Mouse (Mus musculus): ENCODE measurements at regions not wholly inside any gene's neighbourhood (a gene's known extent, or its start where the extent isn't known, plus 50 kb on each side); places are given as distances from the start of the nearest gene placed in this dataset.

DNA sequence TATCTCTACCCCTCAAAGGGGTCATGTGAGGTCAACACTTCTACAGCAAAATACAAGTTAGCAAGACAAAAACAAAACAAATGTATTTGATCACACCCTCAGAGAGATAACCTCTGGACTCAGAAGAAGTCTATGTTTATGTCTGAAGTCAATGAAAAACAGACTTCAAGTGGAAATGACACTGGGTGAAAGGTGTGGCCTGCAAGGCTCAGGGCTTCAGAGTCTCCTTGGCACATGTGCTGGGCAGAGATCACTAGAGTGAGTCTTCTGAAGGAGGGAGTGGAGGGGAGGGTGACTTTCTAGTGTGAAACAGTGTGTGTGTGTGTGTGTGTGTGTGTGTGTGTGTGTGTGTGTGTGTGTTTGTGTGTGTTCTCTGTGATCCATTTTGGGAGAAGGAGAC lies 68.2 kb downstream of the Il12a start:
- DNase-seq = no peak
- intact Hi-C loops (cut with DNase I) = no loop called here

DNA sequence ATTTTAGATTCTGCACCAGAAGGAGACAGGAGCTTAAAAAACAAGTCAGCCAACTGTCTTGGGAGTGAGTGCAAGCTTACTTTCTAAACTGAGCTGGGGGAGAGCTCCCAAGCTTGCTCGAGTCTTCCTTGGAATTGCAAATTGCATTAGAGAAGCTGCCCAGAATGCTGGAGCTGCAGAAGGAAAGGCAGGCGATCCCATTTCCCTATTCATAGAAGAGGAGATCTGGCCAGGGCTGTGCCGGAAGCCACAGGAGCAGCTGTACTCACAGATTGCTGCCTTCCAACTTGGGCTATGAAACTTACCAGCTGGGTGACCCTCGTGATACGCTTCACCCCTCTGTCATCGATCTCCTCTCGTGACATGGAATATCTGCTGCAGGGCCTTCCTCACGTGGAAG lies 68.9 kb downstream of the Il12a start:
- intact Hi-C loops (cut with DNase I) = no loop called here
- DNase-seq = peak in 1 of 2 experiments; percentile 24

DNA sequence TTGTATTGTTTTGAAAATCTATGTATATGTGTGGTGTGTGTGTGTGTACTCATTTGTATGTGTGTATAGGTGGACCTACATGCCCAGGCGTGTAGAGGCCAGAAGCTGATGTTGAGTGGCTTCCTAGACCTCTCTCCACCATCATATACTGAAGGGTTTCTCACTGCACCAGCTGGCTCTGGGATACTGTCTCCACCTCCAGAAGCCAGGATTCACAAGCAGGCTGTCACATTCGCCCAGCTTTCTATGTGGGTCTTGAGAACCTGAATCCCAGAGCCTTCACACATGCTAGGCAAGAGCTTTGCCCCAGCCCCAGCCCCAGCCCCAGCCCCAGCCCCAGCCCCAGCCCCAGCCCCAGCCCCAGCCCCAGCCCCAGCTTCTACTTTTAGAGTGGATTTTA lies 70.4 kb downstream of the Il12a start:
- DNase-seq = no peak
- intact Hi-C loops (cut with DNase I) = no loop called here

DNA sequence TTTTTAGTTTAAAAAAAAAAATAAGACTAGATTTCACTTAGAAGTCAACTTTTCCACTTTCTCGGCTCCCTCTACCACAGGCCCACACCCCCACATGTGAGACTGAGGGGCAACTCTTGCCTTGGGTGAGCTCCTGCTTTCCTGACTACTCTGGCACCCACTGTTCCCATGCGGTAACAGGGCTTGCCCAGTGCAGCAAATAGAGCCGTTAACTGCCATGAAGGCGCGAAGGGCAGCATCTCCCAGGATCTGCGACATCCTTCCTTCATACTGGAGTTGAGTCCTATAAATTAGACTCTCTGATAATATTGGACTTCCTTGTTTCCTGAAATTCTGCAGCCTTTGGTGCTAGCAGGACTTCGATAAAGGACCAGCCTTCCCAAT lies 70.8 kb downstream of the Il12a start:
- intact Hi-C loops (cut with DNase I) = no loop called here
- no peak for DNase-seq

GRCm38 (mm10) chr3:68761626-68762331 lies 71.3 kb downstream of the Il12a start:
- intact Hi-C loops (cut with DNase I) = no loop called here
- no peak for DNase-seq

- no peak for DNase-seq
- intact Hi-C loops (cut with DNase I) = no loop called here
Observed at GRCm38 (mm10) chr3:68762988-68763387, 72.5 kb downstream of the Il12a start.

DNA sequence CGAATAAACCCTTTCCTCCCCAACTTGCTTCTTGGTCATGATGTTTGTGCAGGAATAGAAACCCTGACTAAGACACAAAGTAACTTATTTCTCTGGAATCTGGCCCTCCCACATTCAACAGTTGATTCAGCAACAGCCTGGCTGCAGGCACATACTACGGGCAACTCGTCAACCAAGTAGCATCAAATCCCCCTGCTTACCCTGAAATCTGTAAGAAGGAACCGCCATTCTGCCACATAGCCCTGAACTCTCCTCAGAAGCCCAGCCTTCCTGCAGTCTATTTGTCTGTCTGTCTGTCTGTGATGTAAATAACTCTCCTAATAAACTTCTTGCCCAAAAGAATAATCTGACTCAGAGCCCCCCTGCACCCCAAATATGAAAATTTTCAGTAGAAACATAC lies 73.9 kb downstream of the Il12a start:
- no peak for DNase-seq
- intact Hi-C loops (cut with DNase I) = no loop called here

DNA sequence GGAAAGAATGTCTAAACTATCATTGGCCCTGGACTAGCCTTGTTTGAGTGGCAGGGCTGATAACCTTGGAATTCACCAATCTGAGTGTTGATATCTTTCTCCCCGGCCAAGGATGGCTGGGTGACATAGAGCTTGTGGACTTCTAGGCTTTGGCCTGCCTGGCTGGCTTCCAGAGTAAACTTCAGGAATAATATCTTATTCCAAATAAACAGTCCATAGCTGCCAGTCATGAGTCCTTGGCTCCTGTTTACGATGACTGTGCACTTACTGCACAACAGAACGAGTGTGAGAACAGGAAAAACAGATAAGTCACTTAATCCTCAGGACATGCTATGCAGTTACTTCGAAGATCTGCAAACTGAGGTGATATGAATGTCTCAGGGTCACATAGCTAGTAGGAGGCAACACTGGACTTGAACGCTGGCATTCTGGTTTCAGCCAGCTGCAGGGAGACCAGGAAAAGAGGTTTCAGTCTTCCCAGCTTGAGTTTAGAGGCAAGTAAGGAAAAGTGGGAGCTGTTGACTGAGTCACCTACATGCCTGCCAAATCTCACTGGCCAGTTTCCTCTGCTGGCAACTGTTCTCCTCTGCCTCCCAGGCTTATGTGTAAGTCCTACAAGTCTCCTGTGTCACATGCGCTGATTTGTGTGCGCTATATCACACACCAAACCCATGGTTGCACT lies 74.6 kb downstream of the Il12a start:
- DNase-seq = peak; percentile 68 to 70
- intact Hi-C loops (cut with DNase I) = no loop called here

GRCm38 (mm10) chr3:68771579-68771978 lies 81.1 kb downstream of the Il12a start:
- no peak for DNase-seq

GRCm38 (mm10) chr3:68777801-68778200 lies 87.4 kb downstream of the Il12a start:
- intact Hi-C loops (cut with DNase I) = no loop called here

More at GRCm38 (mm10) chr3:68771579-68771978, 81.1 kb downstream of the Il12a start:
- intact Hi-C loops (cut with DNase I) = no loop called here

GRCm38 (mm10) chr3:68778354-68779040 lies 88.1 kb downstream of the Il12a start:
- DNase-seq = no peak
- intact Hi-C loops (cut with DNase I) = no loop called here

More at GRCm38 (mm10) chr3:68777801-68778200, 87.4 kb downstream of the Il12a start:
- DNase-seq = no peak

GRCm38 (mm10) chr3:68780843-68781242 lies 88.5 kb upstream of the 1110032F04Rik start:
- intact Hi-C loops (cut with DNase I) = no loop called here
- no peak for DNase-seq

- intact Hi-C loops (cut with DNase I) = no loop called here
- DNase-seq = no peak
Observed at GRCm38 (mm10) chr3:68781466-68781865, 87.9 kb upstream of the 1110032F04Rik start.

DNA sequence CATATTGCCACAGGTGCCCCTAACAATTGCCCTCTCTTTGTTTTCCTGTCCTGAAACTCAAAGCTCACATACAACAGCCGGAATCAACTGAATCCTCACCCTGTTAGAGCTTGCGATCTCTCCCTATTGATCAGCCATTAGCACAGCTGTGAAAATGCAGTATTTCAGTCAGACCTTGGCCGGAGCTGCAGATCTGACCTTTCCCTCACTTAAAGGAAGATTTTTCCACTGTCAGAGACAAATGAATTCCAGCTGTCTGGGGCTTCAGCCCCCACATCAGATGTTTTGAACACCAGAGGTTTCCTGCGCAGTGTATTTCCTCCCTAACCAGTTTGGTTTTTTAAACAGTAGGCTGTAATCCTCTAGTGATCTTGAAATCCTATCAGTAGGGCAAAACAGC lies 87.0 kb upstream of the 1110032F04Rik start:
- intact Hi-C loops (cut with DNase I) = no loop called here

GRCm38 (mm10) chr3:68783666-68784416 lies 85.5 kb upstream of the 1110032F04Rik start:
- DNase-seq = no peak
- intact Hi-C loops (cut with DNase I) = no loop called here

More for the DNA sequence above, 87.0 kb upstream of the 1110032F04Rik start:
- DNase-seq = no peak

GRCm38 (mm10) chr3:68786771-68787170 lies 82.6 kb upstream of the 1110032F04Rik start:
- no peak for DNase-seq
- intact Hi-C loops (cut with DNase I) = no loop called here

DNA sequence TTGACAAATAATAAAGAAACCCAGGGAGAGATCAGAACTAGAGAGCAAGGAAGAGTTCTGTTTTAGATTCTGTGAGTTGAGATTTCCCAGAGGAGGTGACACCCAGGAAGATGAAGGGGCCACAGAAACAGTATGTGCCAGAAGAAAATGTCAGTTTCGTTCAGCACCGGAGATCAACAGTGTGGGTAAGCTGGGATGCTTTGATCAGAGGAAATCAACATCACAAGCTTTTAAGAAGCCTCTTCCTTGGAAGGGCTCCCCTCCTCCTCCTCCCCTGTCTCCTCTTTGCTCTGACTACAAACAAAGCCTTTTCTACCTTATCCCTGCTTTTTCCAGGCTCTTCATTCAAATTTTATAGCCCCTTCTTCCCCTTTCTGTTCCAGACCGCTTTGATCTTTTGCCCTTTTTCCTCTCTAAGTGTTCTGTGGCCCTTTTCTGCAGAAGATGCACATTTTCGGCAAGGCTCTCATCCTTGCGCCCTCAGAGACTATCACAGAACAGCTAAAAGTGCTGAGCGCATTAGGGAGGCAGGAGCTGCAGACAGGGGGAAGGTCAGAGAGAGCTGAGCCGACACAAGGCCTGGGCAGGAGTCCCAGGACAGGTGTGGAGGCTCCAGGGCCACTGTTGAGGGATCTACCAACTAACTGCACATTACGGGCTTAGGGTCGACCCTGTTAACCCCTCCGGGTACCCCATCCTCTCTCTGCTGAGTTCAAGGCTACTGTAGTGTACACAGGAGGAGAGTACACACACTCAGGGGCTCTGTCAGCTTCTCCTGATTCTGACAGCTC lies 81.8 kb upstream of the 1110032F04Rik start:
- intact Hi-C loops (cut with DNase I) = no loop called here
- no peak for DNase-seq

- no peak for DNase-seq
- intact Hi-C loops (cut with DNase I) = no loop called here
Observed at GRCm38 (mm10) chr3:68789491-68789890, 79.9 kb upstream of the 1110032F04Rik start.

DNA sequence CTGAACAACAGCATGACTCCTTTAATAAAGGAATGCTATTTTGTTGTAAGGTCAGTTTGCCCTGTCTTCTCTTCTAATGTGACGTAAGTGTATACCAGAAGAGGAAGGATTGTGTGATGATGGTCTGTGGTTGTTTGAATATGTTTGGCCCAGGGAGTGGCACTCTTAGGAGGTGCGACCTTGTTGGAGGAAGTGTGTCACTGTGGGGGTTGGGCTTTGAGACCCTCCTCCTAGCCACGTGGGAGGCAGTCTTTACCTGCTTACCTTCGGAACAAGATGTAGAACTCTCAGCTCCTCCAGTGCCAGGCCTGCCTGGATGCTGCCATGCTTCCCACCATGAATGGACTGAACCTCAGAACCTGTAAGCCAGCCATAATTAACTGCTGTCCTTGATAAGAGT lies 78.9 kb upstream of the 1110032F04Rik start:
- DNase-seq = no peak
- intact Hi-C loops (cut with DNase I) = no loop called here

DNA sequence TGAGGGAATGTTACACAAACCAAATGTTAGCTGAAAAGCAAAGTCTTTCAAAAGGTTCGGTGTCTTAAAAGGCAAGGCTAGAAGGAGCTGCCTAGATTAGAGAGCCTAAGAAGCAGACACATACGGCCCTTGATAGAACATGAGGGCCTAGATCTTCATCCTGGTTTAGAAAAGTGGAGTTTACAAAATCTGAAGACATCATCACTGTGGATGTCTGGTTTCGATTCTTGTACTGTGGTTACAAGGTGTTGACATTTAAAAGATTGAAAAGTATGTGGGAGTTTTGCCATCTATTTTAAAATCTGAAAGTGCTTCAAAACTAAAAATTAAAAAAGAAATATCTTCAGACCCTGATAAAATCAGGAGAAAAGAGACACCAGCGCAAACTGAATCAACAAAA lies 76.5 kb upstream of the 1110032F04Rik start:
- DNase-seq = no peak
- intact Hi-C loops (cut with DNase I) = no loop called here

Measured in gastrocnemius, postnatal 36 days (tissue).